Mouse (Mus musculus): Measurements from ENCODE around the gene Kcnj9.

GRCm38 (mm10) chr1:172317431-172317830 is 11.7 kb downstream of the Kcnj9 start:
- TF ChIP-seq CTCF (IDR thresholded peaks at IDR 0.05; ENCODE audit: borderline replicate concordance, insufficient read depth, low read depth, low read length) = no peak
- TF ChIP-seq POLR2A (IDR thresholded peaks at IDR 0.05; ENCODE audit: borderline replicate concordance, insufficient read depth, low read length) = 0 out of 2 replicates have a peak, but pooled peaks have one; percentile 16
